Mouse (Mus musculus) kidney, embryonic 14.5 days (tissue): ENCODE results near the gene F11r. TPM values are rescaled to one million over a fixed set of nuclear protein-coding genes. Genes with fewer than 3 reads are reported as not detected.

Experiments used
- ATAC-seq: fragments of 200-750 bp; cut with Nextera tagmentation; 2 replicates; pipeline ENCODE4 v1.8.0; 2017; ENCODE audit warnings: moderate number of reproducible peaks, mild to moderate bottlenecking, moderate TSS enrichment, moderate library complexity; ENCODE audit not compliant: low FRiP score, low TSS enrichment
- H3K27ac ChIP-seq: fragments of 300-500 bp; sonication (generic); 2 replicates; pipeline ENCODE4 v1.5.1; 2014; ENCODE audit warnings: low read depth, mild to moderate bottlenecking, low read length, moderate library complexity, mixed read lengths
- H3K27me3 ChIP-seq: fragments of 300-500 bp; sonication (generic); 2 replicates; pipeline ENCODE4 v1.6.1; 2014; ENCODE audit warnings: mild to moderate bottlenecking, low read length; ENCODE audit not compliant: control insufficient read depth, insufficient read depth
- H3K36me3 ChIP-seq: fragments of 300-500 bp; sonication (generic); 2 replicates; pipeline ENCODE4 v1.6.1; 2014; ENCODE audit warnings: low read length, mixed read lengths; ENCODE audit not compliant: control insufficient read depth, insufficient read depth
- H3K4me1 ChIP-seq: fragments of 300-500 bp; sonication (generic); 2 replicates; pipeline ENCODE4 v1.6.1; 2014; ENCODE audit warnings: low read length, mixed read lengths; ENCODE audit not compliant: control insufficient read depth, insufficient read depth
- H3K4me2 ChIP-seq: fragments of 300-500 bp; sonication (generic); replicated peaks from 2 replicates; pipeline ENCODE4 v1.6.1; 2014; ENCODE audit warnings: low read depth, mild to moderate bottlenecking, low read length
- H3K4me3 ChIP-seq: fragments of 300-500 bp; sonication (generic); 2 replicates; pipeline ENCODE4 v1.5.1; 2014; ENCODE audit warnings: mild to moderate bottlenecking, low read length
- H3K9ac ChIP-seq: fragments of 300-500 bp; sonication (generic); 2 replicates; pipeline ENCODE4 v1.6.1; 2014; ENCODE audit warnings: low read depth, mild to moderate bottlenecking, low read length, moderate library complexity
- H3K9me3 ChIP-seq: fragments of 300-500 bp; sonication (generic); 2 replicates; pipeline ENCODE4 v1.6.1; 2016; ENCODE audit warnings: low read length; ENCODE audit not compliant: control insufficient read depth
- WGBS: fragments of 180-500 bp; shearing (Covaris S2); extraction: QIAGEN DNeasy Blood & Tissue Kit; methylation state at CpG from one replicate; pipeline ENCODE4 v1.1.7; 2014; 5-methylcytosine and 5-hydroxymethylcytosine counted together
- polyA plus RNA-seq: library from polyadenylated mRNA; unstranded; fragments of >200 nt; fragmentation: Nextera tagmentation; extraction: Ambion mirVana; gene quantifications from 2 replicates; pipeline ENCODE4 v1.2.1, GENCODE M21; 2014

Gene F11r
- polyA plus RNA-seq, 1 experiment from 2014 or later: 127 TPM

- ATAC-seq: no peak
- Histone ChIP-seq H3K4me3 (no peak overlapping the region), H3K4me2 (no peak overlapping the region), H3K4me1 (0 out of 2 replicates have a peak, but pooled peaks cover 8% of the 10 kb centered on the region), H3K9me3 (no peaks in the 10 kb centered on the region), H3K9ac (no peak overlapping the region), H3K27me3 (no peaks in the 10 kb centered on the region), H3K36me3 (no peaks in the 10 kb centered on the region), H3K27ac (no peak overlapping the region)
- WGBS: 85% methylated on average over 5 of the region's 5 CpGs
Measured at GRCm38 (mm10) chr1:171499856-171500255, 62.5 kb downstream of the F11r start.

DNA sequence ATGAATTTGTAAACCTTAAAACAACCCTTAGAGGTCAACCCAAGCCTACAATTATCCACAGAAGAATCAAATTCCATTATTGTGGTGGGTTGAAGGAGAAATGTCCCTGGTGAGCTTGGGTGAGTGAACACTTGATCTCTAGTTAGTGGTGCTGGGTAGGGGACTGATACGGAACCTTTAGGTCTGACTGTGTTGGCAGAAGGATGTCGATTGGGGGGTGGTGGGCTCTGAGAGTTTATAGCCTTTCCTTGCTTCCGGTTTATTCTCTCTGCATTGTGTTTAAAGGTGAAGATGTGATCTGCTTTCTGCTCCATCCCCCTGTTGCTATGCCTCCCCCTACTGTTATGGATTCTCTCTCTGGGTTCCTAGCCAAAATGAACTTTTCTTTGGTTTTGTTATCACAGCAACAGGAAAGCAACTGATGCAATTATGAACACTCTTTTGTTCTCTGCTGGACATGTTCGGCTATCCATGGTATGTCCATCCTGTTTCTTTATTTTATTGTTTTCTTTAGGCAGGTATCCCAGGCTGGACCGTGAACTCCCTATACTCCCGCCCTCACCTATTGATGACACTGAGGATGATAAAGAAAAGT lies 63.8 kb downstream of the F11r start:
- H3K9ac ChIP-seq: no peak overlapping the region
- H3K4me3 ChIP-seq: no peak overlapping the region
- H3K4me1 ChIP-seq: 0 out of 2 replicates have a peak, but pooled peaks cover 8% of the 10 kb centered on the region
- WGBS: 56% methylated on average over 6 of the region's 6 CpGs
- peak overlapping the region; percentile 36; the same call in 1 of the 2 replicates for H3K4me2 ChIP-seq
- H3K9me3 ChIP-seq: no peaks in the 10 kb centered on the region
- ATAC-seq: no peak
- no peaks in the 10 kb centered on the region for H3K36me3 ChIP-seq
- no peaks in the 10 kb centered on the region for H3K27me3 ChIP-seq
- H3K27ac ChIP-seq: no peak overlapping the region

GRCm38 (mm10) chr1:171501636-171502080 lies 64.3 kb downstream of the F11r start:
- Histone ChIP-seq H3K4me1 (0 out of 2 replicates have a peak, but pooled peaks cover 8% of the 10 kb centered on the region), H3K27ac (peak overlapping the region; percentile 81; the same call in 1 of the 2 replicates), H3K4me3 (peak overlapping the region; percentile 13; the same call in 1 of the 2 replicates), H3K27me3 (no peaks in the 10 kb centered on the region), H3K36me3 (no peaks in the 10 kb centered on the region), H3K9me3 (no peaks in the 10 kb centered on the region), H3K4me2 (peak overlapping the region; percentile 36), H3K9ac (peak overlapping the region; percentile 40; the same call in 1 of the 2 replicates)
- ATAC-seq: no peak
- WGBS: 4% methylated on average over 5 of the region's 5 CpGs

- ATAC-seq: peak; percentile 88
- 0 out of 2 replicates have a peak overlapping the region, but pooled peaks have one; percentile 75 for H3K9ac ChIP-seq
- H3K4me1 ChIP-seq: 0 out of 2 replicates have a peak, but pooled peaks cover 8% of the 10 kb centered on the region
- H3K36me3 ChIP-seq: no peaks in the 10 kb centered on the region
- peak overlapping the region; percentile 96; the same call in 1 of the 2 replicates for H3K27ac ChIP-seq
- no peaks in the 10 kb centered on the region for H3K9me3 ChIP-seq
- WGBS: 1% methylated on average over 14 of the region's 14 CpGs
- H3K4me2 ChIP-seq: peak overlapping the region; percentile 70
- no peak overlapping the region for H3K4me3 ChIP-seq
- no peaks in the 10 kb centered on the region for H3K27me3 ChIP-seq
Measured at GRCm38 (mm10) chr1:171502388-171503249, 65.3 kb downstream of the F11r start.

- H3K9me3 ChIP-seq: no peaks in the 10 kb centered on the region
- H3K36me3 ChIP-seq: no peaks in the 10 kb centered on the region
- peak within 1 kb of the TSS; percentile 63 for H3K4me3 ChIP-seq
- peak within 1 kb of the TSS; percentile 75 for H3K9ac ChIP-seq
- no peaks in the 10 kb centered on the region for H3K27me3 ChIP-seq
- H3K4me2 ChIP-seq: peak within 1 kb of the TSS; percentile 70
- H3K27ac ChIP-seq: peak within 1 kb of the TSS; percentile 96
- WGBS: under 1% methylated on average over 19 of the region's 19 CpGs
- ATAC-seq: peak; percentile 90
- H3K4me1 ChIP-seq: 0 out of 2 replicates have a peak, but pooled peaks cover 8% of the 10 kb centered on the region
Measured at GRCm38 (mm10) chr1:171503250-171503591, 65.9 kb downstream of the F11r start, which contains the start of gene Alyref2. Gene Alyref2, plus strand, starts transcription at chr1:171503478.

DNA sequence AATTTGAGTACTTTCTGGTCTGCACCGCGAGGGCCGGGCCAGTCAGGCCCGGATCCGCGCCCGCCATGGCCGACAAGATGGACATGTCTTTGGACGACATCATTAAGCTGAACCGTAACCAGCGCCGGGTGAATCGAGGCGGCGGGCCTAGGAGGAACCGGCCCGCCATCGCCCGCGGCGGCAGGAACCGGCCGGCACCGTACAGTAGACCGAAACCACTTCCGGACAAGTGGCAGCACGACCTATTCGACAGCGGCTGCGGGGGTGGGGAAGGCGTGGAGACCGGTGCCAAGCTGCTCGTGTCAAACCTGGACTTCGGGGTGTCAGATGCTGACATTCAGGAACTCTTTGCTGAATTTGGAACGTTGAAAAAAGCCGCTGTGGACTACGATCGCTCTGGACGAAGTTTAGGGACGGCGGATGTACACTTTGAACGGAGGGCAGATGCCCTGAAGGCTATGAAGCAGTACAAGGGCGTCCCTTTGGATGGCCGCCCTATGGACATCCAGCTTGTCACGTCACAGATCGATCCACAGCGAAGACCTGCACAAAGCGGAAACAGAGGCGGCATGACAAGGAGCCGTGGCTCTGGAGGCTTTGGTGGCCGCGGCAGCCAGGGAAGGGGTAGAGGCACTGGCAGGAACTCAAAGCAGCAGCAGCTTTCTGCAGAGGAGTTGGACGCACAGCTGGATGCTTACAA lies 66.4 kb downstream of the F11r start:
- no peaks in the 10 kb centered on the region for H3K9me3 ChIP-seq
- H3K4me2 ChIP-seq: peak overlapping the region; percentile 70
- ATAC-seq: peak; percentile 57
- peak overlapping the region; percentile 63 for H3K4me3 ChIP-seq
- H3K27ac ChIP-seq: peak overlapping the region; percentile 96
- no peaks in the 10 kb centered on the region for H3K36me3 ChIP-seq
- under 1% methylated on average over 53 of the region's 53 CpGs for WGBS
- H3K4me1 ChIP-seq: 0 out of 2 replicates have a peak, but pooled peaks cover 8% of the 10 kb centered on the region
- peak overlapping the region; percentile 75 for H3K9ac ChIP-seq
- H3K27me3 ChIP-seq: no peaks in the 10 kb centered on the region

DNA sequence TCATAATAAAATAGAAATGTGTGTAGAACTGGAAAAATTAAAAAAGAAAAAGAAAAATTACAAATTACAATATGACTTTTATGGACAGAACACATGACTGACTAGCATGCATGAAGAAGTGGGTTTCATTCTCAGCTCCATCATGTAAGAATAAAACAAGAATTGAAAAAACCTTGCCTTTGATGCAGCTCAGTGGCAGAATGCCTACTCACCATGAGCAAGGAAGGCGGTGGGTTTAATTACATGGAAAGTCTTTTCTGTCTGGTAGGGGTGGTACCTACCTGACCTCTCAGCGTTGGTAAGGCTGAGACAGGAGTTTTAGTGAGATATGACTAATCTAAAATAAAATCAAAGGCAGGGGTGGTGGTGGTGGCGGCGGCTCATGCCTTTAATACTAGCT lies 67.3 kb downstream of the F11r start:
- no peaks in the 10 kb centered on the region for H3K9me3 ChIP-seq
- 0 out of 2 replicates have a peak, but pooled peaks cover 8% of the 10 kb centered on the region for H3K4me1 ChIP-seq
- H3K4me2 ChIP-seq: peak overlapping the region; percentile 70
- no peak overlapping the region for H3K9ac ChIP-seq
- H3K36me3 ChIP-seq: no peaks in the 10 kb centered on the region
- no peak overlapping the region for H3K27ac ChIP-seq
- peak overlapping the region; percentile 63; the same call in 1 of the 2 replicates for H3K4me3 ChIP-seq
- no peaks in the 10 kb centered on the region for H3K27me3 ChIP-seq
- whole genome bisulfite sequencing: 73% methylated on average over 4 of the region's 4 CpGs
- ATAC-seq: no peak

- Histone ChIP-seq H3K27me3 (no peaks in the 10 kb centered on the region), H3K27ac (no peak overlapping the region), H3K9ac (no peak overlapping the region), H3K4me2 (no peak overlapping the region), H3K9me3 (no peaks in the 10 kb centered on the region), H3K4me1 (no peaks in the 10 kb centered on the region), H3K4me3 (no peak overlapping the region), H3K36me3 (no peaks in the 10 kb centered on the region)
- 96% methylated on average over 2 of the region's 2 CpGs for WGBS
- no peak for ATAC-seq
Measured at GRCm38 (mm10) chr1:171513234-171513633, 75.9 kb downstream of the F11r start.
